Mouse (Mus musculus): ENCODE results near the gene Nono.

- no peak for TF ChIP-seq TAL1 (IDR thresholded peaks at IDR 0.05; ENCODE audit: low read length)
- TF ChIP-seq GATA1 (IDR thresholded peaks at IDR 0.05; ENCODE audit: low read length) = no peak
Measured at GRCm38 (mm10) chrX:101379744-101380143, 49.4 kb upstream of the Nono start.
